Mouse (Mus musculus): ENCODE results near the gene Tmem219. TPM values are rescaled to one million over a fixed set of nuclear protein-coding genes. Genes with fewer than 3 reads are reported as not detected.

Tmem219 gene
- polyA plus RNA-seq, 1 experiment from 2014 or later: 18.6 TPM

GRCm38 (mm10) chr7:126949793-126950646, 27.3 kb upstream of the Tmem219 start, which contains the start of gene Sez6l2:
Gene Sez6l2, plus strand, starts transcription at chr7:126950563.
- ATAC-seq (ENCODE audit: insufficient number of reproducible peaks, insufficient read depth, low FRiP score, low TSS enrichment): peak; percentile 85
- WGBS: under 1% methylated on average over 42 of the region's 42 CpGs
- no peaks in the 10 kb centered on the region for H3K9me3 ChIP-seq
- peaks cover 3% of the 10 kb centered on the region for H3K36me3 ChIP-seq
- H3K27me3 ChIP-seq: peaks cover 39% of the 10 kb centered on the region
- peak within 1 kb of the TSS; percentile 42 for H3K4me3 ChIP-seq
- H3K4me1 ChIP-seq: peaks cover 10% of the 10 kb centered on the region; the same call in 1 of the 2 replicates
- H3K4me2 ChIP-seq (replicated peaks): peak within 1 kb of the TSS; percentile 98
- 0 out of 2 replicates have a peak within 1 kb of the TSS, but pooled peaks have one; percentile 21 for H3K9ac ChIP-seq
- H3K27ac ChIP-seq: no peak within 1 kb of the TSS

- H3K4me1 ChIP-seq: peaks cover 10% of the 10 kb centered on the region; the same call in 1 of the 2 replicates
- H3K36me3 ChIP-seq: peaks cover 8% of the 10 kb centered on the region
- 0 out of 2 replicates have a peak within 1 kb of the TSS, but pooled peaks have one; percentile 21 for H3K9ac ChIP-seq
- ATAC-seq (ENCODE audit: insufficient number of reproducible peaks, insufficient read depth, low FRiP score, low TSS enrichment): peak; percentile 64
- H3K4me2 ChIP-seq (replicated peaks): peak within 1 kb of the TSS; percentile 98
- H3K4me3 ChIP-seq: peak within 1 kb of the TSS; percentile 42
- H3K27ac ChIP-seq: no peak within 1 kb of the TSS
- H3K27me3 ChIP-seq: peaks cover 39% of the 10 kb centered on the region
- no peaks in the 10 kb centered on the region for H3K9me3 ChIP-seq
- WGBS: 1% methylated on average over 21 of the region's 21 CpGs
These were observed 26.7 kb upstream of the Tmem219 start, which contains the start of gene Asphd1 for GRCm38 (mm10) chr7:126949403-126949792. Gene Asphd1, minus strand, starts transcription at chr7:126949582.

GRCm38 (mm10) chr7:126948626-126949025, 25.9 kb upstream of the Tmem219 start:
- H3K4me2 ChIP-seq (replicated peaks): no peak overlapping the region; the same call in 1 of the 2 replicates
- no peaks in the 10 kb centered on the region for H3K9me3 ChIP-seq
- peaks cover 10% of the 10 kb centered on the region; the same call in 1 of the 2 replicates for H3K4me1 ChIP-seq
- no peak for ATAC-seq (ENCODE audit: insufficient number of reproducible peaks, insufficient read depth, low FRiP score, low TSS enrichment)
- H3K27ac ChIP-seq: no peak overlapping the region
- peaks cover 11% of the 10 kb centered on the region for H3K36me3 ChIP-seq
- no peak overlapping the region for H3K4me3 ChIP-seq
- WGBS: 81% methylated on average over 10 of the region's 10 CpGs
- no peak overlapping the region for H3K9ac ChIP-seq
- H3K27me3 ChIP-seq: peaks cover 39% of the 10 kb centered on the region

- Histone ChIP-seq H3K9ac (no peak overlapping the region), H3K4me3 (no peak overlapping the region), H3K27me3 (peaks cover 22% of the 10 kb centered on the region), H3K4me1 (peaks cover 10% of the 10 kb centered on the region; the same call in 1 of the 2 replicates), H3K36me3 (peaks cover 15% of the 10 kb centered on the region), H3K9me3 (no peaks in the 10 kb centered on the region), H3K4me2 (replicated peaks) (no peak overlapping the region), H3K27ac (no peak overlapping the region)
- ATAC-seq (ENCODE audit: insufficient number of reproducible peaks, insufficient read depth, low FRiP score, low TSS enrichment): no peak
- WGBS: 43% methylated on average over 3 of the region's 3 CpGs
These were observed 23.8 kb upstream of the Tmem219 start for GRCm38 (mm10) chr7:126946530-126946929.

- Histone ChIP-seq H3K4me3 (no peak overlapping the region), H3K27ac (no peak overlapping the region), H3K9me3 (no peaks in the 10 kb centered on the region), H3K4me2 (replicated peaks) (no peak overlapping the region), H3K9ac (no peak overlapping the region), H3K27me3 (no peaks in the 10 kb centered on the region), H3K36me3 (peaks cover 31% of the 10 kb centered on the region), H3K4me1 (0 out of 2 replicates have a peak, but pooled peaks cover 3% of the 10 kb centered on the region)
- ATAC-seq (ENCODE audit: insufficient number of reproducible peaks, insufficient read depth, low FRiP score, low TSS enrichment): no peak
- 73% methylated on average over 5 of the region's 5 CpGs for WGBS
These were observed 19.1 kb upstream of the Tmem219 start for GRCm38 (mm10) chr7:126941801-126942200.

- H3K27ac ChIP-seq: no peak overlapping the region
- 53% methylated on average over 6 of the region's 6 CpGs for whole genome bisulfite sequencing
- peaks cover 34% of the 10 kb centered on the region for H3K36me3 ChIP-seq
- ATAC-seq (ENCODE audit: insufficient number of reproducible peaks, insufficient read depth, low FRiP score, low TSS enrichment): no peak
- H3K4me3 ChIP-seq: no peak overlapping the region
- H3K9me3 ChIP-seq: no peaks in the 10 kb centered on the region
- H3K4me1 ChIP-seq: 0 out of 2 replicates have a peak, but pooled peaks cover 3% of the 10 kb centered on the region
- no peak overlapping the region for H3K4me2 ChIP-seq (replicated peaks)
- H3K27me3 ChIP-seq: no peaks in the 10 kb centered on the region
- no peak overlapping the region for H3K9ac ChIP-seq
These were observed 18.5 kb upstream of the Tmem219 start for GRCm38 (mm10) chr7:126941171-126941570.

- H3K4me3 ChIP-seq: no peak overlapping the region
- peaks cover 36% of the 10 kb centered on the region for H3K36me3 ChIP-seq
- no peak for ATAC-seq (ENCODE audit: insufficient number of reproducible peaks, insufficient read depth, low FRiP score, low TSS enrichment)
- H3K9me3 ChIP-seq: no peaks in the 10 kb centered on the region
- WGBS: 80% methylated on average over 2 of the region's 2 CpGs
- no peak overlapping the region for H3K27ac ChIP-seq
- H3K27me3 ChIP-seq: no peaks in the 10 kb centered on the region
- no peak overlapping the region for H3K9ac ChIP-seq
- peaks cover 11% of the 10 kb centered on the region for H3K4me1 ChIP-seq
- no peak overlapping the region for H3K4me2 ChIP-seq (replicated peaks)
These were observed 9.9 kb upstream of the Tmem219 start for GRCm38 (mm10) chr7:126932652-126933051.

- WGBS: under 1% methylated on average over 27 of the region's 27 CpGs
- no peaks in the 10 kb centered on the region for H3K27me3 ChIP-seq
- peaks cover 11% of the 10 kb centered on the region for H3K4me1 ChIP-seq
- H3K9ac ChIP-seq: peak overlapping the region; percentile 69
- peak overlapping the region; percentile 73 for H3K27ac ChIP-seq
- H3K9me3 ChIP-seq: no peaks in the 10 kb centered on the region
- peak; percentile 76 for ATAC-seq (ENCODE audit: insufficient number of reproducible peaks, insufficient read depth, low FRiP score, low TSS enrichment)
- peak overlapping the region; percentile 81 for H3K4me2 ChIP-seq (replicated peaks)
- peak overlapping the region; percentile 63 for H3K4me3 ChIP-seq
- peaks cover 19% of the 10 kb centered on the region for H3K36me3 ChIP-seq
These were observed 6.3 kb upstream of the Tmem219 start for GRCm38 (mm10) chr7:126929046-126929445.

GRCm38 (mm10) chr7:126928384-126929037, 5.8 kb upstream of the Tmem219 start, which contains the start of gene Kctd13:
Gene Kctd13, plus strand, starts transcription at chr7:126928879.
- peak within 1 kb of the TSS; percentile 81 for H3K4me2 ChIP-seq (replicated peaks)
- ATAC-seq (ENCODE audit: insufficient number of reproducible peaks, insufficient read depth, low FRiP score, low TSS enrichment): peak; percentile 96
- 6% methylated on average over 56 of the region's 56 CpGs for WGBS
- peak within 1 kb of the TSS; percentile 63 for H3K4me3 ChIP-seq
- peaks cover 11% of the 10 kb centered on the region for H3K4me1 ChIP-seq
- H3K27ac ChIP-seq: peak within 1 kb of the TSS; percentile 73
- H3K9me3 ChIP-seq: no peaks in the 10 kb centered on the region
- H3K36me3 ChIP-seq: peaks cover 16% of the 10 kb centered on the region
- H3K9ac ChIP-seq: peak within 1 kb of the TSS; percentile 69
- no peaks in the 10 kb centered on the region for H3K27me3 ChIP-seq

- Histone ChIP-seq H3K4me3 (no peak overlapping the region), H3K4me2 (replicated peaks) (no peak overlapping the region), H3K9ac (no peak overlapping the region), H3K27ac (no peak overlapping the region), H3K27me3 (no peaks in the 10 kb centered on the region), H3K9me3 (no peaks in the 10 kb centered on the region), H3K4me1 (peaks cover 11% of the 10 kb centered on the region), H3K36me3 (peaks cover under 1% of the 10 kb centered on the region; the same call in 1 of the 2 replicates)
- ATAC-seq (ENCODE audit: insufficient number of reproducible peaks, insufficient read depth, low FRiP score, low TSS enrichment): no peak
- 29% methylated on average over 3 of the region's 3 CpGs for WGBS
These were observed 3.6 kb upstream of the Tmem219 start for GRCm38 (mm10) chr7:126926299-126926698.

- no peak overlapping the region for H3K4me3 ChIP-seq
These were observed 1.3 kb upstream of the Tmem219 start for GRCm38 (mm10) chr7:126923999-126924398.

More at GRCm38 (mm10) chr7:126923999-126924398, 1.3 kb upstream of the Tmem219 start:
- 74% methylated on average over 5 of the region's 5 CpGs for WGBS
- Histone ChIP-seq H3K9me3 (no peaks in the 10 kb centered on the region), H3K9ac (no peak overlapping the region), H3K27me3 (no peaks in the 10 kb centered on the region), H3K27ac (no peak overlapping the region), H3K4me2 (replicated peaks) (no peak overlapping the region), H3K4me1 (no peaks in the 10 kb centered on the region), H3K36me3 (no peaks in the 10 kb centered on the region)
- no peak for ATAC-seq (ENCODE audit: insufficient number of reproducible peaks, insufficient read depth, low FRiP score, low TSS enrichment)
